ENCODE assay signal across 14 mouse cellular contexts in the genomic region with DNA sequence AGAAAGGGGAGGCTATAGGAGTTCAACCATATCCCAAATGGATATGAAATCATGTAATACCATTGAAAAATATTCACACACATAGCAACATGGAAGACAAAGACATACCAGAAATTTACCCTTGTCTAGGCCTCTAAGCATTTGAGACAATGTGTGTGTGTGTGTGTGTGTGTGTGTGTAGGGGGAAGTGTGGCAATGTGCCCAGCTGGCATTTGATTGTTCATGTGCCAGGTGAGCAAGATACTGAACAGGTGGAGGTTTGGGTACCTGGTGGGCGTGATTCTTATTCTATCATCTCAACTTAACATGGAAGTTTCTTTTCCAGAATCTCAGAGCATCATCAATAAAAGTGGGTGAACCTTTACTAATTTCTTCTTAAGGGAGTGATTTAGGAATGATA.
DNase-seq lines count a peak whose midpoint lies in the region.
"Had no signal": no experiment of that assay in that cellular context is flagged by ENCODE, and none has a peak within 500 bp of the region (broad histone marks: within the 10 kb centered on the region; RNA-seq: fewer than 3 reads in every experiment).

No protein-coding gene starts in this region.

- DNase-seq in cerebellum, postnatal 10 days: peak; percentile 47 to 50
- no peak for DNase-seq in cerebellum, adult 9-11 months
- DNase-seq in cerebellum, postnatal 14 days: peak; percentile 37 to 57
- DNase-seq in cerebellum, adult 11-12 months: no peak
- DNase-seq: adrenal gland, adult 2 months; adrenal gland, adult 8-10 months; adrenal gland, postnatal 10 days; adrenal gland, postnatal 14 days; adrenal gland, postnatal 25 days; adrenal gland, postnatal 36 days; B cell, adult 2 months; cerebellum, adult 11 months; cerebellum, adult 18-20 months; cerebellum, adult 2 months had no signal

Comparison
In these comparisons a context has a peak if more than half of its experiments do, and no peak if none do; other contexts are left out.
1. DNase-seq: peak in cerebellum, postnatal 10 days (2 of 2) and cerebellum, postnatal 14 days (2 of 2); none in cerebellum, adult 9-11 months (single experiment) and cerebellum, adult 11-12 months (single experiment).